Mouse (Mus musculus) cerebellum, adult 2 months (tissue): ENCODE measurements at regions not wholly inside any gene's neighbourhood (a gene's known extent, or its start where the extent isn't known, plus 50 kb on each side); places are given as distances from the start of the nearest gene placed in this dataset.

ENCODE experiments used
- CTCF ChIP-seq: fragments of 200-500 bp; IDR thresholded peaks from 2 replicates; pipeline ENCODE4 v1.5.1; 2011; ENCODE audit warnings: low read depth, mild to moderate bottlenecking, control low read depth, low read length, moderate library complexity, borderline replicate concordance; ENCODE audit not compliant: insufficient read depth
- POLR2A ChIP-seq: fragments of 200-500 bp; IDR thresholded peaks from 2 replicates; pipeline ENCODE4 v1.6.1; 2011; ENCODE audit warnings: low read length, control low read depth, borderline replicate concordance; ENCODE audit not compliant: insufficient read depth

DNA sequence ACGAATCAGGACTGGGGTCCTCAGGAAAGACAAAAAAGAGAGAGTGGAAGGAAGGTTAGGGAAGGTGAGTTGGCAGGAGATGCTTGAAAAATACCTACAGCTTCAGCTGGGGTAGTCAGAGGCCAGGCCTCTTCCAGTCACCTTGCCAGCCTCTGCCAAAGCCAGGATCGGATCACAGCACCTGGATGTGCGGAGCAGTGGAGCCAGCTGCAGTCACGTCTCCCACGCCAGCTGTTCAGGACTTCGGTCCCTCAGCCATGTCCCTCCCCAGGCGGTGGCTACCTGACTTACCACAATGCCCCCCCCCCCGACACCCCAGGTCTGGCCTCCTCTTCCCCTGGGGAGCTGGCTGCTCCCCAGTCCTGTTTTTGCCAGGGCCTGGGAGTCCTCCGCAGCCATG lies 134.3 kb upstream of the Bcor start:
- no peak for TF ChIP-seq CTCF
- TF ChIP-seq POLR2A, result no peak
